Mouse (Mus musculus): ENCODE results near the gene Zfp1.

The Zfp1 gene

DNA sequence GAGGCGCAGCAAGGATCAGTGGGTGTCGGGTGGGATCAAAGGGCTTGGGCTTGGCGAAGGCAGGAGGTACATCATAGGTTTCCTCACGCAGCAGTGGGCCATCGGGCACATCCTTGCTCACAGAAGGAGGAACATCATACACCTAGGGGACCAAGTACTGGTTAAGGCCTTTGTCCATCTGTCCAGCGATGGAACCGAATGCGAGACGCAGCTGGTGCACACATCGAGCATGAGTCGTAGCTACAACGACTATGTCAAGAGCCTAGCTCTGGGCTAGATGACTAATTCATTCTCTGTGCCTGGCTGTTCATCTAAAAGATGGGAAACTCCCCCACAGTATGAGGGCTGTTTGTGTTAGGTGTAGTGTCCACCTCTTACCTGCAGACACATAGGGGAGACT is 71.1 kb downstream of the Zfp1 start:
- DNase-seq = no peak

- DNase-seq = peak; percentile 90
Measured at GRCm38 (mm10) chr8:111715514-111715913, 72.3 kb downstream of the Zfp1 start.

- DNase-seq = peak; percentile 98
Measured at GRCm38 (mm10) chr8:111716603-111717487, 73.6 kb downstream of the Zfp1 start.

GRCm38 (mm10) chr8:111717488-111717792 is 74.2 kb downstream of the Zfp1 start:
- DNase-seq = no peak

DNA sequence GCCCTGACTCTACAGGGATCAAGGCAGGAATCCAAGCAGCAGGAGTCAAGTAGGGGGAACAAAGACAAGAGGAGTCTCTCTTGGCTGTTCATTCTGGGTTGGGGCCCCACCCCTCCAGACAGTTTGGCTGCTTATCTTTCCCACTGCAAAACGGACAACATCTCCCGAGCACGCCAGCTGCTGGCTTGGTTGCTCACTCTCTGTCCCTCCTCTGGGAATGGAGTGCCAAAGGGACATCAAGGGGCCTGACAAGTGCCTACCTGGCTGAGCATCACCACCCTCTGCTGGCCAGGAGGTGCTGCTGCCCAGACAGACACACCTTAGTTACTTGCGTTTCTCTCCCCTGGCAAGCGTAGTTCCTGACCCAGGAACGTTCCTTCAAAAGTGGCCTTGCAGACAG is 74.7 kb downstream of the Zfp1 start:
- DNase-seq = peak; percentile 96

- no peak for DNase-seq
Measured at GRCm38 (mm10) chr8:111718937-111719336, 75.7 kb downstream of the Zfp1 start.

- DNase-seq = peak; percentile 85
Measured at GRCm38 (mm10) chr8:111720115-111720544, 76.9 kb downstream of the Zfp1 start.

Measured in heart, adult 11 months (tissue).